20 mouse cellular contexts compared by ENCODE assay signal in genomic region chr2:71680746-71681145, GRCm38 (mm10).
"Had no signal": no experiment of that assay in that cellular context is flagged by ENCODE, and none has a peak within 500 bp of the region (broad histone marks: within the 10 kb centered on the region; RNA-seq: fewer than 3 reads in every experiment).

No protein-coding gene starts in this region.

- H3K27me3 ChIP-seq: lung, embryonic 15.5 days; megakaryocyte, embryonic 14.5 days; midbrain, embryonic 13.5 days had no signal

- ATAC-seq: liver, postnatal 0 days; midbrain, embryonic 13.5 days; midbrain, embryonic 16.5 days had no signal

- H3K9ac ChIP-seq: liver, embryonic 14.5 days; liver, postnatal 0 days; lung, embryonic 15.5 days; midbrain, embryonic 13.5 days had no signal

- H3K9me3 ChIP-seq: lung, embryonic 15.5 days; midbrain, embryonic 10.5 days; midbrain, embryonic 13.5 days had no signal

- DNase-seq: kidney, adult 11 months; kidney, adult 8-10 months; kidney, postnatal 14 days; kidney, postnatal 4 days; left cerebral cortex, postnatal 4 days; liver, postnatal 0 days; lung, postnatal 10 days; lung, postnatal 36 days; right cerebral cortex, adult 18-20 months; right cerebral cortex, postnatal 14 days; spleen, adult 18-20 months; thymus, postnatal 25 days had no signal

- H3K4me1 ChIP-seq: lung, embryonic 15.5 days; midbrain, embryonic 10.5 days; midbrain, embryonic 13.5 days had no signal

- H3K36me3 ChIP-seq: lung, embryonic 15.5 days; midbrain, embryonic 10.5 days; midbrain, embryonic 13.5 days had no signal

- H3K27ac ChIP-seq: liver, embryonic 14.5 days; lung, embryonic 15.5 days; midbrain, embryonic 10.5 days; midbrain, embryonic 13.5 days had no signal

- H3K4me2 ChIP-seq: liver, embryonic 11.5 days; lung, embryonic 15.5 days; midbrain, embryonic 13.5 days had no signal

- H3K4me3 ChIP-seq: lung, embryonic 15.5 days; megakaryocyte, embryonic 14.5 days; midbrain, embryonic 10.5 days; midbrain, embryonic 13.5 days; myocyte had no signal
